Mouse (Mus musculus): ENCODE measurements around the gene Zfhx3.

Zfhx3 gene

GRCm38 (mm10) chr8:108554578-108555245, 612.3 kb downstream of the Zfhx3 start:
- DNase-seq, result no peak

- DNase-seq, result no peak
These were observed 621.0 kb downstream of the Zfhx3 start for GRCm38 (mm10) chr8:108563420-108563819.

GRCm38 (mm10) chr8:108563934-108564564, 621.6 kb downstream of the Zfhx3 start:
- no peak for DNase-seq

DNA sequence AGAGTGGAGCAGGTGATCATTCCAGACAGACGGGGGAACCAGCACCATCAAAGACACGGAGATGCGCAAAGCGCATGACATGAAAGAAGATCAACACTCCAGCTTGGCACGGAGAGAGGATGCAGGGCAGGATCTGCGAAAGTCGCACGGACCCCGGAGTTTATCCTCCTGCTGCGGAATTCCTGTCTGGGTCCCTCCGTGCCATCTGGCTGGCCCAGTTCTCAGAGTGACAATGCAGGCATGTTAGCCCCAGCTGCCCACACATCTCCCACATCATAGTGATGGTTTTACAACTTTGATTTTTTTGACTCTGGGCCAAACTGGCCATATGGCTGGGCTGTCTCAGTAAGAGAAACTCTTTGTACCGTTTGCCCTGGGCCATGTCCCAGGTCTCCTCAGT, 623.6 kb downstream of the Zfhx3 start:
- no peak for DNase-seq

DNA sequence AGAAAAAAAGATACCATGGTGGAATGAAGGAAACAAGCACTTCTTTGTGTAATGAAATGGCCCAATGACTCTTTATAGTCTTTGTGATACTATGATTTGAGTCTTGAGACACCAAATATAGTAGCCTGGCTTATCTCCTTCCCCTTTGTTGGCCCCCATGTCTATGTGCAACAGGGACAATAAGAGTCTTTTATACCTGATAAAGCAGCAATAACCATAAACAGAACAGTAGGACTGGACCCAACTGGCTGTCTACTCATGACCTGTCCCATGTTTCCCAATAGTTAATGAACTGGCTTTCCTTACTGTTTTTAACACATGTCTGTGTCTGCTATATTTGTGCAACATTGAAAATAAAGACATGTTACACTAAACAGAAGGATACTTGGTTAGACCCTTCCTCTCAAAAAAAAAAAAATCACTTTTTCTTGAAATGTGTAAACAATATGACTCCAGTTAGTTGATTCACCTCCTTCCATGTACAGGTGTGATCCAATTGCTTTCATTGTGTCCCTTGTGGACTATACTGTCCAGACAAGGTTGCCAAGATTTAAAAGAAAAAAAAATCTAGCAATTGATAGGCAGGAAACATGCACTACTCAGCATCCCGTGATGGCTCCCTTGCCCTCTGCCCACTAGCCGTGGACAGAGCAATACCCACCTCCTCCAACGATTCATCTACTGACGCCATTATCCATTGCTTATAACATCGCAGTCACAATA, 631.0 kb downstream of the Zfhx3 start:
- DNase-seq, result no peak

GRCm38 (mm10) chr8:108574101-108574500, 631.7 kb downstream of the Zfhx3 start:
- DNase-seq, result peak; percentile 82

DNA sequence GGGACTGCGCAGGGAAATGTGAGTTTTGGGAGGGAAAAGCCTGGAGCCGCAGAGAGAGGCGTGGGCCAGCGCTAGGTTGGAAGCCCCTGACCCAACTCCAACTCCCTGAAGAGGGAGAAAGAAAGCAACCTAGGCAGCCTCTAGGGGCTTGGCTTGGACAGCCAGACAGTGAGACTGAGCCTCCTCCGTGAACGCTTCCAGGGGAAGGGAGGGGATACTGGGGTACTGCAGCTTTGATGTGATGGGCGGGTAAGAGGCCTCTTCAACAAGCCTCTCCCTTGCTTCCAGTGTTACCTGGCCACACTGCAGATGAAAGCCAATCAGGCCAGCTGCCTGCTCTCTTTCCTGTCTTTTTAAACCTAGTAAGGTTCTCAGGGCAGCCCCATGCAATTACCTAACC, 635.1 kb downstream of the Zfhx3 start:
- no peak for DNase-seq

DNA sequence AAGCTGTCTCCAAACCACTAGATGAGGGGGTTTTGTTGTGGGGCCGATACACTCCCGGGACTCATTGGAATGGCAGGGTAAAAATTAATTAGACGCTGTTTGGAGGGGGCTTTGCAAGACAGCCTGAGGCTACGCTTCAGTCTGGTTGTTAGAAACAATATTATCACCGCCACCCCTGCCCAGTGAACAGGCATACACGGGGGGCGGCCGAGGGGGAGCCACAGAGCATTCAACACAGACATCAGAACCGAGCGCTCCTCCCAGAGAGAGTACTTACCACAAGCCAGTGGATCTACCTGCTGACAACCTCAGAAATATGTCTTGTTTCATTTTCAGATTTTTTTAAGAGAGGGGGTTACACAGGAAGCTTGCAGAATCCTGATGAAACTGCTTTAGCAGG, 635.9 kb downstream of the Zfhx3 start:
- DNase-seq, result no peak

- DNase-seq, result no peak
These were observed 637.4 kb downstream of the Zfhx3 start for GRCm38 (mm10) chr8:108579808-108580207.

GRCm38 (mm10) chr8:108580364-108580763, 637.9 kb downstream of the Zfhx3 start:
- DNase-seq, result no peak

DNA sequence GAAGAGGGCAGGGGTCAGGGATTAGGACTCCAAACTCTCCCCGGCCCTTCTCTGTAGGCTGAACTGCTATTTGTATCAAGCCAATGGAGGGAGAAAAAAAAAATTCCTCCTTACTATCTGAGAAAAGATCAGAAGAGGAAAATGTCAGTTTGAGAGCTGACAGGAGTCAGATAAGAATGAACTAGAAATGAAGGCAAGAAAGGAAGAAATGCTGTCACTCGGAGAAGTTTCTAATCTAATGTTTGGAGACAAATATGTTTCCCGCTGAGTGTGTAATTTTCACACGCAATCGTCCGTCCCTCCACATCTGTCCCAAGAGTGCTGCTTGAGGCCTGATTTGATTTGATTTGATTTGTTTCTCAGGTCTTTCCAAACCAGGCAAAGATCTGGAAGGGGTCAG, 639.1 kb downstream of the Zfhx3 start:
- no peak for DNase-seq

DNA sequence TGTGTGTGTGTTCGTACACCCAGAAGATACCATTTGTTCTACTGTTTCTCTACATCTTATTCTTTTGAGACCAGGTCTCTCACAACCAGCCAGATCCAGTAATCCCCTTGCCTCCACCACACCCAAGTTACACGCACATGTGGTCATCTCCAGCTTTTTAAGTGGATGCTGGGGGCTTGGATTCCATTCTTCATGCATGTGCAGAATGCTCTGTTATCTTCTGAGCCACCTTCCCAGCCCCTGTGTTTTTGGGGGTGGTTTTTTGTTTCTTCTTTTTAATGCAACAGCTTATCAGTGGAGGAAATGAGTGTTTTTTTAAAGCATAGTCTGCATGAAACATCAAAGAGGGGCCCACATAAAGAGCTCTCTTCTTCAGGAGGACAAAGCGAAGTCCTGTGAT, 639.8 kb downstream of the Zfhx3 start:
- no peak for DNase-seq

- DNase-seq, result no peak
These were observed 640.8 kb downstream of the Zfhx3 start for GRCm38 (mm10) chr8:108583261-108583660.

- no peak for DNase-seq
These were observed 641.6 kb downstream of the Zfhx3 start for GRCm38 (mm10) chr8:108583867-108584661.

- no peak for DNase-seq
These were observed 642.2 kb downstream of the Zfhx3 start for GRCm38 (mm10) chr8:108584662-108584978.

GRCm38 (mm10) chr8:108591037-108591436, 648.6 kb downstream of the Zfhx3 start:
- DNase-seq, result no peak

DNA sequence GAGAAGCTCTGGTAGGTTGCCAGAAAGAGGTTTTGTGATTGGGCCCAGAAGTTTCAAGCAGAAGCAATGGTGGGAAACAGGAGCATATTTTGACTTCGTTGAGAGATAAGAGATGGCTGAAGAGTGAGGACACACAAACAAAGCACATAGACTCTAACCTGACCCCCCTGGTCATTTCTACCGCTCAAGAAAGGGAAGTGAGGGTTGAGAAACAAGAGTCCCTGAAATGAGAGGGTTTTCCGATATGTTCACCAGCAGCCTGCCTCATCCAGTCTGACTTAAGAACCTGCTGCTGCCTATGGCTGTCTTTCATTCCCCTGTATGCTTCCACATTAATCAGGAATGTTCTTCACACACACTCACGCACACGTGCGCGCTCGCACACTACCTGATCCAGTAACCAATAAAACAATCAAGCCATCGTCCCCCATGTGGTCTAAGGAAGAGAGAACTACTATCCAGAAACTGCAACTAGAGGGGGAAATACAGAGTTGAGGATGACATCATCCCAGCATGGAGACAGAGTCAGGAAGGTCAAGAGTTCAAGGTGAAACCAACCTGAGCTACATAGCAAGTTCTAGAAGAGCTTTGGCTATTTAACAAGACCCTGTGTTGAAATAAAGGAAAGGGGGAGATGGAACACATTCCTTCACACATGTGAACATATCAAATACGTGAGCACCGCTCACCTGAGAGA, 649.7 kb downstream of the Zfhx3 start:
- DNase-seq, result no peak

DNA sequence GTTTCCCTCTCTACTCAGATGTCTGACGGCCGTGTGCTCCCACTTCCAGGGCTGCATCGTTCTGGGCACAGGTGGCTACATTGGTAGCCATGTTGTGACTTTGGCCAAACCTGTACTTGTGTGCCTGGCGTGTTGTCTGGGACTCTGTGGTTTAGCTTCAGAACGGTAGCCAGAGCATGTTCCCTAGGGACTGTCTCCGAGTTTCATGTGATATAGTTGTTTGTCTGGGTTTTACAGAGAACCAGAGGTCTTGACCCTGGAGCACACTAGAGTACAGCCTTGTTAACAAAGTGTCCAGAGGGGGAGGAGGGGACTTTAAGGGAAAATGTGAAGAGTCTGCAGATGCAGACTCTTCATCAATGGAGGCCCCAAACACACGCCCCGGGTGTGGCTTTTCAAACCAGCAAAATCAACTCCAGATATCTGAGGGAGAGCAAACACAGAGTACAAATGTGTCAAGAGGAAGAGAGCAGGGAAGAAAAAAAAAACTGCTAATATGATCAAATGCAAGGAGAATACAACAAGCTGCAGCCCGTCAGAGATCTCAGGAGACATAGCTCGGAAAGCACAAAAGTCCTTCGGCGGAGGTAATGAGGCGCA, 650.6 kb downstream of the Zfhx3 start:
- no peak for DNase-seq

DNA sequence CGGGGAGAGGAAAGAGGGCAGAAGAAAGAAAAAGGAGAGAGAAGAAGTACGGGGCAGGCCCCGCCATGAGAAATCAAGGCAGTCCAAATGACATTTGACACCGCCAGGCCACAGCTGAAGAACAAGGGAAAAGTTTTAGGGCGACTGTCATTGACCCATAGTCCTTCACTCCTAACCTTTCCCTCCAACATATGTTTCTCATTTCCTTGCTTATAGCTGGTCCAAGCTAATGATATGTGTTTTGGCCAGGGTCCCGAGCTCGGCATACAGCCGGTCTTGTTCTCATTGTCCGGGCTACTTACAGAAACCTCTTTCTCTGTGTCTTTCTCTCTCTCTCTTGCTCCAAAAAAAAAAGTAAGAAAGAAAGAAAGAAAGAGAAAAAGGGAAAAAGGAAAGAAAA, 651.4 kb downstream of the Zfhx3 start:
- no peak for DNase-seq

DNA sequence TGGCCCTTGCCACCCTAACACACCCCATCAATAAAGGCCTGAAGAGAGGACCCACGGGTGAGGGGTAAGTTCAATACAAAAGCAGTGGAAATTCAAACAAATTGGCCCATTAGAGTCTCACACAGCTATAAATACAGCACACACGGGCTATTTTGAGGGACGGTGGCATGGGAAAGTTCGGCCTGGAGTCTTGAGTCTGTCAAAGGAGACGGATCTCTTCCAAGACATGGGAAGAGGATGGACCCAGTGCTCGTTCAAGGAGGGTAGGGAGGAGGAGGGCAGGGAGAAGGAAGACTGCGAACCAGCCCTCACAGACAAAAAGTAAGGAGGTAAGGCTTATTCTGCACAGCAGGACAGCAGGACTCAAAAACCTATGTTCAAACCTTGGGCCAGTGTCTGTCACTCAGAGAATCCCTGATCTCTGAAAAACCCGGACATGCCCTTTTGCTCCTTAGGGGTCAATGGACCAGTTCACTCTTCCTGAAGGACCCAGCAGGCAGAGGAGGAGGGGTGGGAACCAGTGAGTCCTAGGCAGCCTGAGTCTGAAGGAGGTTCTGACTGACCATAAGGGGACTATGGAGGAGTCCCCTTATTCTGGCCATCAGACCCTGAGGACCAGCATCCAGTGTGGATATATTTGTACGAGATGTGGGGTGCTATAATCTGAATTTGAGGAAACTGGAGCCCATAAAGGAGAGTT, 652.1 kb downstream of the Zfhx3 start:
- no peak for DNase-seq

- no peak for DNase-seq
These were observed 652.6 kb downstream of the Zfhx3 start for GRCm38 (mm10) chr8:108595061-108595419.
